Mouse (Mus musculus) cortical plate, adult 2 months (tissue): ENCODE data around the gene Rgl3. TPM values are rescaled to one million over a fixed set of nuclear protein-coding genes. Genes with fewer than 3 reads are reported as not detected.

Experiments used
- H3K27ac ChIP-seq: fragments of 200-500 bp; 2 replicates; pipeline ENCODE4 v1.5.1; 2012; ENCODE audit warnings: low read length, control low read depth, inconsistent platforms; ENCODE audit not compliant: insufficient read depth
- H3K4me1 ChIP-seq: fragments of 200-500 bp; 2 replicates; pipeline ENCODE4 v1.6.1; 2011; ENCODE audit warnings: low read length; ENCODE audit not compliant: control insufficient read depth, insufficient read depth
- H3K4me3 ChIP-seq: fragments of 200-500 bp; 2 replicates; pipeline ENCODE4 v1.5.1; 2011; ENCODE audit warnings: mild to moderate bottlenecking, low read length, control low read depth; ENCODE audit not compliant: insufficient read depth
- CTCF ChIP-seq: fragments of 200-500 bp; IDR thresholded peaks from 2 replicates; pipeline ENCODE4 v1.5.1; 2011; ENCODE audit warnings: mild to moderate bottlenecking, control low read depth, low read length; ENCODE audit not compliant: insufficient read depth; ENCODE audit errors: extremely low read depth
- POLR2A ChIP-seq: fragments of 200-500 bp; IDR thresholded peaks from 2 replicates; pipeline ENCODE4 v1.6.1; 2011; ENCODE audit warnings: mild to moderate bottlenecking, low read length, control low read depth; ENCODE audit not compliant: insufficient read depth; ENCODE audit errors: extremely low read depth
- polyA plus RNA-seq: library from polyadenylated mRNA; depleted of rRNA; stranded (reverse); fragments of >200 nt; gene quantifications from 2 replicates; pipeline ENCODE4 v1.2.3, GENCODE M21; 2012

The Rgl3 gene
- polyA plus RNA-seq, 1 experiment = 5.2 TPM

DNA sequence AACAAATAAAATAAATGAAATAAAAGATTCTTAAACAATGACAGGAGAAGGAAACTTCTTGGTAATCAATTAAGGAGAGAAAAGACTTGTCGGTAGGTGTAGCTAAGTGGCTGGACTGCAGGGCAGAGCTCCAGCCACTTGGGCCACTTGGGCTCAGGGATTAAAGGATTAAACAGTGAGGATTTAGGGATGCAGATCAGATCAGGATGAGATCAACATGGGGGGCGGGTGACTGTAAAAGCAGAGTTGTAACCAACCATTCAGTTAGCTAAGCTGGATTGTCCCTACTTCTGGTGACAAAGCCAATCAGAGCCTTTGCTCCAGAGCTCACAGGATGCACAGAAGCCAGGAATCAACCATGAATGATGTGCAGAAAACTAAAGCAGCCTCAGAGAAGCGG, 5.3 kb downstream of the Rgl3 start:
- Histone ChIP-seq H3K4me1 (0 out of 2 replicates have a peak, but pooled peaks cover 2% of the 10 kb centered on the region), H3K27ac (no peak overlapping the region), H3K4me3 (no peak overlapping the region)
- TF ChIP-seq POLR2A = no peak
- no peak for TF ChIP-seq CTCF

GRCm38 (mm10) chr9:21978398-21979128, 10.7 kb downstream of the Rgl3 start:
- TF ChIP-seq CTCF (no peak), POLR2A (no peak)
- Histone ChIP-seq H3K4me1 (no peaks in the 10 kb centered on the region), H3K4me3 (no peak overlapping the region), H3K27ac (no peak overlapping the region)

- Histone ChIP-seq H3K27ac (no peak overlapping the region), H3K4me3 (no peak overlapping the region), H3K4me1 (no peaks in the 10 kb centered on the region)
- TF ChIP-seq POLR2A = no peak
- peak; percentile 48 for TF ChIP-seq CTCF
Measured at GRCm38 (mm10) chr9:21977972-21978371, 11.3 kb downstream of the Rgl3 start.

- no peaks in the 10 kb centered on the region for H3K4me1 ChIP-seq
- TF ChIP-seq CTCF (no peak), POLR2A (no peak)
- no peak overlapping the region for H3K27ac ChIP-seq
- H3K4me3 ChIP-seq = no peak overlapping the region
Measured at GRCm38 (mm10) chr9:21977331-21977730, 11.9 kb downstream of the Rgl3 start.

DNA sequence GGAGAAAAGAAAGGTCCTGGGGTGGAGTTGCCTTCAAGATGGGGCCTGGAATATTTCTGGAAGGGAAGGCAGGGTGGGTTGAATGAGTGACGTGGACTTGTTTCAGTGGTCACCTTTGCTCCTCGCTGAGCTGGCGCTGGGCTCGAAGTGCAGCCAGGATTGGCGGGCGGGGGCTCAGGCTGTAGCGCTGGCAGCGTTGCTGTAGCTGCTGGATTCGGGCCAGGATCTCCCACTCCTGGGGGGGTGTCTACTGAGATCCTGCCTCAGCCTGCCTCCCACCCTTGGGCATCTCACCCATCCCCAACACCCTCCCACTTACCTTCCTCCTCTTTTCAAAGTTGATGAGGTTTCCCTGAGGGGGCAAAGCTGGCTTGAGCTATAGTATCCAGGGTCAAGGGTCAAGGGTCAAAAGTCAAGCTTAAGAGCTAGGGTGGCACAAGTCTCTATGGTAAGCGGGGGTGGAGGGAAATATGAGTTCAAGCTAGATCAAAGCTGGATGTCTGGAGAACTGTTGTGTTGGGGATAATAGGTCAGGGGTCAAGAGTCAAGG, 12.5 kb downstream of the Rgl3 start:
- H3K4me1 ChIP-seq = no peaks in the 10 kb centered on the region
- TF ChIP-seq CTCF = no peak
- no peak for TF ChIP-seq POLR2A
- H3K4me3 ChIP-seq = no peak overlapping the region
- H3K27ac ChIP-seq = no peak overlapping the region

GRCm38 (mm10) chr9:21969304-21969703, 19.9 kb downstream of the Rgl3 start:
- H3K4me1 ChIP-seq = no peaks in the 10 kb centered on the region
- no peak overlapping the region for H3K4me3 ChIP-seq
- no peak overlapping the region for H3K27ac ChIP-seq
- TF ChIP-seq CTCF (no peak), POLR2A (no peak)

GRCm38 (mm10) chr9:21968883-21969282, 20.4 kb downstream of the Rgl3 start:
- H3K4me3 ChIP-seq = no peak overlapping the region
- TF ChIP-seq POLR2A = no peak
- TF ChIP-seq CTCF = no peak
- no peak overlapping the region for H3K27ac ChIP-seq
- no peaks in the 10 kb centered on the region for H3K4me1 ChIP-seq

DNA sequence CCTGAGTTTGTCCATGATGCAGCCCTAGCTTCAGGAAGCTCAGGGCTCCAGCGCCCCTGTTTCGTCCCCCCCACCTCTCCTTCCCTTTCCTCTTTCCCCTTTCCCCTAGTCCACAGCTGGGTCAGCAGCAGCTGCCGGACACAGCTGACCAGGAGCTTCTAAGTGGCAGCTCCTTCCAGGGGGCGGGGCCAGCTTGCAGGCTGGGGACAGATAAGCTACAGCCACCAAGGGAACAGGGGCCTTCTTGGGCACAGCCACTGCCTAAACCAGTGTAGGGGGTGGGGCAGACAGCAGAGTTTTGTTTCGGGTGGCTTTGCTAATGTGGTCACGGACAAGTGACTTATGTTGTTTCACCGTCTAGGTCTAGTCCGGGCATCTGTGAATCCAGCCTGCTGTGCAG, 25.8 kb downstream of the Rgl3 start, which contains the start of gene Epor:
Gene Epor, minus strand, starts transcription at position 90 of the 400 bp plus-strand sequence.
- Histone ChIP-seq H3K4me3 (peak within 1 kb of the TSS; percentile 23), H3K27ac (peak within 1 kb of the TSS; percentile 51), H3K4me1 (no peaks in the 10 kb centered on the region)
- TF ChIP-seq CTCF = no peak
- TF ChIP-seq POLR2A = no peak

DNA sequence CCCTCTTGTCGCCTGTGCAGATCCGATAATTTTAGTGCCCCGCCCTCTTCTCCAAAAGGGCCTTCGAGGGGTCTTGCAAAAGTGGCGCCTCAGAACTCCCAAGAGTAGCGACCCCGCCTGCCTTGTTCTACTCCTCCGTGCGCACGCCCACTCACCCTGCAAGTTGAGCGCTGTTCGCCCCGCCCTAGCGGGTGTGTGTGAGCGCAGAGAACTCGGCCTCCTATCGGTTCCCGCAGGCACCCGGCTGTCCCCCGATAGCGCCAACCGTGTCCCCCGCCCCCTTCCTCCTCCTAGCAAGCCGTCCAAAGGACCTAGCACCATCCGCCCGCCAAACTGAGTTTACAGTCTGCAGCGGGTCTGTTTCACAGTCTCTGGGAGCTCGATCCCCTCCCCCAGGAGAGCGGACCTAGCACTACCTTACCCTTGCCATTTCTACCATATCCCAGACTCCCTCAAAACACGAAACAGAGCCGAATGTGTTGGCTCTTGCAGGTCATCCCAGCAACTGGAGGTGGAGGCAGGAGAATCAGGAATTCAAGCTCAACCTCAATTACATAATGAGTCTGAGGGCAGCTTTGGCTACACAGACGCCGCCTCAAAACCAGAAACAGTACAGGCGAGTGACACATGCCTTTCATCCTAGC, 26.7 kb downstream of the Rgl3 start:
- Histone ChIP-seq H3K4me1 (no peaks in the 10 kb centered on the region), H3K4me3 (peak overlapping the region; percentile 23), H3K27ac (peak overlapping the region; percentile 51)
- TF ChIP-seq CTCF (no peak), POLR2A (no peak)

GRCm38 (mm10) chr9:21962010-21962409, 27.2 kb downstream of the Rgl3 start:
- peak overlapping the region; percentile 23 for H3K4me3 ChIP-seq
- TF ChIP-seq POLR2A (no peak), CTCF (no peak)
- H3K27ac ChIP-seq = no peak overlapping the region
- H3K4me1 ChIP-seq = no peaks in the 10 kb centered on the region
